In genomic region chr5:88632463-88632862, GRCm38 (mm10) we compare ENCODE assay signal across 25 mouse cellular contexts. TPM values are rescaled to one million over a fixed set of nuclear protein-coding genes. Genes with fewer than 3 reads are reported as not detected.
DNase-seq lines count a peak whose midpoint lies in the region; ATAC-seq lines count a peak whose summit lies in the region.
"Had no signal": no experiment of that assay in that cellular context is flagged by ENCODE, and none has a peak within 500 bp of the region (broad histone marks: within the 10 kb centered on the region; RNA-seq: fewer than 3 reads in every experiment).

No protein-coding gene starts in this region.

- peaks cover 73% of the 10 kb centered on the region for H3K36me3 ChIP-seq in kidney, embryonic 15.5 days

- H3K9me3 ChIP-seq in kidney, embryonic 15.5 days (replicated peaks) = no peaks in the 10 kb centered on the region
- H3K9me3 ChIP-seq: G1E; heart, embryonic 15.5 days; limb, embryonic 13.5 days; liver, embryonic 15.5 days; midbrain, embryonic 10.5 days had no signal

- WGBS in kidney, embryonic 15.5 days = 58% methylated on average over 9 of the region's 9 CpGs

- H3K27me3 ChIP-seq in kidney, embryonic 15.5 days = no peaks in the 10 kb centered on the region
- H3K27me3 ChIP-seq: CH12.LX; heart, embryonic 15.5 days; limb, embryonic 13.5 days; liver, embryonic 15.5 days; Patski had no signal

- 0 out of 2 replicates have a peak, but pooled peaks have one; percentile 42 for ATAC-seq in kidney, embryonic 15.5 days (replicated peaks; ENCODE audit: low FRiP score)
- ATAC-seq: forebrain, postnatal 0 days; inflammation-experienced regulatory T-cells, adult 6 months; lung, postnatal 0 days; Patski had no signal

- no peak overlapping the region for H3K9ac ChIP-seq in kidney, embryonic 15.5 days
- H3K9ac ChIP-seq: forebrain, postnatal 0 days; heart, embryonic 15.5 days; hindbrain, embryonic 14.5 days; limb, embryonic 13.5 days; liver, embryonic 15.5 days had no signal

- H3K4me2 ChIP-seq in kidney, embryonic 15.5 days = no peak overlapping the region
- H3K4me2 ChIP-seq: heart, embryonic 15.5 days; hindbrain, embryonic 14.5 days; limb, embryonic 13.5 days; liver, embryonic 15.5 days had no signal

- H3K4me3 ChIP-seq in kidney, embryonic 15.5 days (replicated peaks) = no peak overlapping the region
- H3K4me3 ChIP-seq: heart, embryonic 15.5 days; limb, embryonic 13.5 days; liver, embryonic 15.5 days; midbrain, embryonic 10.5 days had no signal

- 0 out of 2 replicates have a peak overlapping the region, but pooled peaks have one; percentile 18 for H3K27ac ChIP-seq in kidney, embryonic 15.5 days
- H3K27ac ChIP-seq: heart, embryonic 15.5 days; hindbrain, embryonic 14.5 days; limb, embryonic 13.5 days; midbrain, embryonic 10.5 days had no signal

- DNase-seq in testis, postnatal 10 days (ENCODE audit: low spot score) = peak; percentile 31
- DNase-seq in testis, postnatal 14 days (ENCODE audit: low spot score) = no peak
- peak; percentile 88 for DNase-seq in kidney, postnatal 36 days
- DNase-seq in layer of hippocampus, postnatal 36 days = no peak
- no peak for DNase-seq in lung, adult 18-20 months
- DNase-seq in thymus, postnatal 36 days = no peak
- DNase-seq: adrenal gland, adult 2 months; B cell, adult 2 months; cerebellum, adult 11-12 months; cerebellum, postnatal 14 days; forebrain, postnatal 0 days; gastrocnemius, postnatal 36 days; heart, postnatal 36 days; right cerebral cortex, adult 18-20 months had no signal

- H3K4me1 ChIP-seq in kidney, embryonic 15.5 days = 0 out of 2 replicates have a peak, but pooled peaks cover 3% of the 10 kb centered on the region
- H3K4me1 ChIP-seq: heart, embryonic 15.5 days; midbrain, embryonic 10.5 days had no signal

RNA-seq across cellular contexts. Expression of gene Grsf1, which starts 43.5 kb away (rescaled TPM):
- polyA plus RNA-seq in kidney, embryonic 15.5 days (2015; fragmentation: Nextera tagmentation; extraction: Ambion mirVana) = 57.8 and 61.0 TPM in 2 replicates
- 10 to 100 TPM; 85.3 to 97.2 TPM for total RNA-seq in layer of hippocampus, postnatal 36 days (2021)

Comparison
In these comparisons a context has a peak if more than half of its experiments do, and no peak if none do; other contexts are left out.
1. DNase-seq: peak in testis, postnatal 10 days (single experiment) and kidney, postnatal 36 days (2 of 2); none in testis, postnatal 14 days (single experiment), layer of hippocampus, postnatal 36 days (0 of 2), lung, adult 18-20 months (0 of 2) and thymus, postnatal 36 days (0 of 2).